Mouse (Mus musculus): ENCODE measurements around the gene Aifm2. TPM values are rescaled to one million over a fixed set of nuclear protein-coding genes. Genes with fewer than 3 reads are reported as not detected.

The Aifm2 gene
- total and polyA plus RNA-seq, 2 experiments from 2014 or later, result 19.2 to 21.4 TPM

DNA sequence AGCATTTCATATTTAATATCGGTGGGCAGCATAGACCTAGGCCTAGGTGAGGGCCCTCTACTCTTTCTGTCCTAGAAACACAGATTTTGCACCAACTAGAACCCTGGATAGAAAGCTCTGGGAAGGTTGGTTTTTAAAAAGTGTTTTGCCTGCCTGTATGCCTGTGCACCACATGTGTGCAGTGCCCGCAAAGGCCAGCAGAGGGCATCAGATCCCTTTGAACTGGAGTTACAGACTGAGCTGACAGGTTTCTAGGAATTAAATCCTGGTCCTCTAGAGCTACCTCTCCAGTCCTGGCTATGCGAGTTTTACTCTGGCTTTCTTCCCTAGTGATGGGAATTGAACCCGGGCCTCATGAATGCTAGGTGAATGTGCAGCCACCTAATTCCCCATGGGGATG is 30.1 kb downstream of the Aifm2 start:
- Histone ChIP-seq H3K9ac (replicated peaks; ENCODE audit: low read length, poor library complexity, severe bottlenecking) (no peak overlapping the region), H3K4me2 (ENCODE audit: low read depth, low read length, poor library complexity, severe bottlenecking) (no peak overlapping the region), H3K4me1 (ENCODE audit: insufficient read depth, low read length) (no peaks in the 10 kb centered on the region), H3K4me3 (ENCODE audit: low read depth, low read length) (no peak overlapping the region), H3K27ac (ENCODE audit: low read depth, low read length) (no peak overlapping the region), H3K36me3 (ENCODE audit: insufficient read depth, low read length) (peaks cover 66% of the 10 kb centered on the region), H3K27me3 (ENCODE audit: insufficient read depth, low read length) (no peaks in the 10 kb centered on the region), H3K9me3 (ENCODE audit: low read length) (no peaks in the 10 kb centered on the region)
- ATAC-seq (ENCODE audit: low FRiP score) (no peak), DNase-seq (ENCODE audit: low spot score) (peak; percentile 49)
- TF ChIP-seq CTCF (IDR thresholded peaks at IDR 0.05), result peak; percentile 69
- 90% methylated on average over 4 of the region's 4 CpGs for WGBS

DNA sequence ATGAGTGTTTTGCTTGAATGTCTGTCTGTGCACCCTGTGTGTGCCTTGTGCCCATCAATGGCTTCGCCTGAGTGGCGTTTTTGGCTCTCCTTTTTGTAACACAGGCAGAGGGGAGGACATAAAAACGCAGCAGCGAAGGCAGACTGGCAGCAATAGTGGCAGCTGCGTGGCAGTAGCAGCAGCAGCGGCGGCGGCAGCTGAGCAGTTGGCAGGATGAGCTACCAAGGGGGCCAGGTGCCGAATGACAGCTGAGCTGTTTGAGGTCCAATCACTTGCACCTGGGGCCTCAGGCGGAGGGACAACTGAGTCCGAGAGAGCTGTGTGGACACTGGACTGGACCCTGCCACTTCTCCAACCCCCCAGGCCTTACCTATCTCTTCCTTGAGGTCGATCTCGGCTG is 32.2 kb downstream of the Aifm2 start:
- ATAC-seq (ENCODE audit: low FRiP score) (no peak), DNase-seq (ENCODE audit: low spot score) (peak; percentile 31)
- Histone ChIP-seq H3K27me3 (ENCODE audit: insufficient read depth, low read length) (no peaks in the 10 kb centered on the region), H3K4me2 (ENCODE audit: low read depth, low read length, poor library complexity, severe bottlenecking) (no peak overlapping the region), H3K27ac (ENCODE audit: low read depth, low read length) (no peak overlapping the region), H3K4me3 (ENCODE audit: low read depth, low read length) (no peak overlapping the region), H3K36me3 (ENCODE audit: insufficient read depth, low read length) (peaks cover 62% of the 10 kb centered on the region), H3K9me3 (ENCODE audit: low read length) (no peaks in the 10 kb centered on the region), H3K9ac (replicated peaks; ENCODE audit: low read length, poor library complexity, severe bottlenecking) (no peak overlapping the region), H3K4me1 (ENCODE audit: insufficient read depth, low read length) (no peaks in the 10 kb centered on the region)
- TF ChIP-seq CTCF (IDR thresholded peaks at IDR 0.05), result no peak
- 90% methylated on average over 13 of the region's 13 CpGs for WGBS

DNA sequence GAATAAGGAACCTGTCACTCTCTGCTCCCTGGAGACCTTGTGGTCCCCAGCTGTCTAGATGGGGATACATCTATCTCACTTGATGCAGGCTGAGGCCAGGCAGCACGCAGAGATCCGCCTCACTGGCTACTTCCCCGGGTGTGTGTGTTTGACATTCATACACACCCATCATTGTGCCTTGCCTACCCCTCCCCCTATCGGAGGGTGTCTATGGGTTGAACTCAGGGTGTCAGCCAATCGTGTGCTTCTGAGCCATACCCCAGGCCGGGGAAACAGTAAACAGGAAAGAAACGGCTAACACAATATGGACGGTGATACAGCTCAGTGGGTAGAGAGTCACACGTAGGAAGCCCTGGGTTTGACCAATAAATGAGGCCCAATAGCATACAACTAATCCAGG is 35.0 kb downstream of the Aifm2 start:
- TF ChIP-seq CTCF (IDR thresholded peaks at IDR 0.05), result no peak
- Histone ChIP-seq H3K36me3 (ENCODE audit: insufficient read depth, low read length) (peaks cover 66% of the 10 kb centered on the region), H3K9me3 (ENCODE audit: low read length) (no peaks in the 10 kb centered on the region), H3K27ac (ENCODE audit: low read depth, low read length) (no peak overlapping the region), H3K4me1 (ENCODE audit: insufficient read depth, low read length) (no peaks in the 10 kb centered on the region), H3K4me2 (ENCODE audit: low read depth, low read length, poor library complexity, severe bottlenecking) (no peak overlapping the region), H3K4me3 (ENCODE audit: low read depth, low read length) (no peak overlapping the region), H3K27me3 (ENCODE audit: insufficient read depth, low read length) (no peaks in the 10 kb centered on the region), H3K9ac (replicated peaks; ENCODE audit: low read length, poor library complexity, severe bottlenecking) (no peak overlapping the region)
- WGBS, result 91% methylated on average over 9 of the region's 9 CpGs
- ATAC-seq (ENCODE audit: low FRiP score) (no peak), DNase-seq (ENCODE audit: low spot score) (no peak)

DNA sequence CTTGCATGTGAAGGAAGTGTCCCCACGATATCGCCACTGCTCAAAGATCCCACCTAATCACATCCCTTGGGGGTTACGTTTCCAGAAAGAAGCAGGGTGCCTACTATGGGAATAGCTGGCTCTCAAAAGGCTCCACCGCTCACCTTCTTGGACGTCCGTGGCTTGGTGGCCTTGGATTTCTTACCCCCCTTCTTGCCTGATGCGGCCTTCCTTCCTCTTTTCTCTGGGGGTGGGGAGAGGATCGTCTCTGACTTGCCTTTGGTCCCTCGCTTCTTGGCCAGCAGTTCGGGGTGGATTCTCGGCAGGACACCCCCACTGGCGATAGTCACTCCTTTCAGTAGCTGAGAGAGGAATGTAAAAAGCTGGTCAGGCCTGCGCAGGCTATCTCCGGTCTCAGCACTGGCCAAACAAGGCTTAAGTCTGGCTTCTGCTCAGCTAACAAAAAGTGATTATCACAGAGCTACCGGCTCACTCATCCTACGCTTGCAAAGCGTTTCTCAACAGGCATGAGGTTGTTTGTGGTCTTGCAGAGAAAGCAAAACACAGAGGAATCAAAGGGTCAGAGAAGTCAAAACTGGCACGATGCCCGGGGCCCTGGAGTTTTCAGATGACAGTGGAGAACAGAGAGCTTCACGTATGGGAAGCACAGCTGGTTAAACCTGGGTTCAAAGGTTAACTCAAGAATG is 36.6 kb downstream of the Aifm2 start:
- Histone ChIP-seq H3K9me3 (ENCODE audit: low read length) (no peaks in the 10 kb centered on the region), H3K36me3 (ENCODE audit: insufficient read depth, low read length) (peaks cover 55% of the 10 kb centered on the region), H3K9ac (replicated peaks; ENCODE audit: low read length, poor library complexity, severe bottlenecking) (no peak overlapping the region), H3K4me2 (ENCODE audit: low read depth, low read length, poor library complexity, severe bottlenecking) (no peak overlapping the region), H3K4me3 (ENCODE audit: low read depth, low read length) (no peak overlapping the region), H3K27me3 (ENCODE audit: insufficient read depth, low read length) (no peaks in the 10 kb centered on the region), H3K4me1 (ENCODE audit: insufficient read depth, low read length) (no peaks in the 10 kb centered on the region), H3K27ac (ENCODE audit: low read depth, low read length) (no peak overlapping the region)
- TF ChIP-seq CTCF (IDR thresholded peaks at IDR 0.05), result no peak
- WGBS, result 79% methylated on average over 20 of the region's 20 CpGs
- ATAC-seq (ENCODE audit: low FRiP score) (no peak), DNase-seq (ENCODE audit: low spot score) (no peak)

DNA sequence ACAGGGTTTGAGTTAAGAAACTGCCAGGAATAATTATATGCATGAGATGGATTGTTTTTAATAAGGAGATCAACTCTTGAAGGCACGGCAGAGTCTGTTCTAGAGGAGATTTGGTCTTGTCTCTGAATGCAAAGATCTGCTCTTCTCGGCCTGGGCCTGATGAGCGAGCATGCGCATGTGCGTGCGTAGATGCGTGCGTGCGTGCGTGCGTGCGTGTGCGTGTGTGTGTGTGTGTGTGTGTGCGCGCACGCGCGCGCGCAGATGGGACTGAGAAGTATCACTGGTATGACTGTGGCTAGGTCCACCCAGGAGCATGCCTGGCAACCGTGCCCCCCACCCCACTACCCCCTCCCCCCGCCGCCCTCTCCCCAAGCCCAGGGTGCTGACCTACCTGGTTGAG is 38.0 kb downstream of the Aifm2 start:
- TF ChIP-seq CTCF (IDR thresholded peaks at IDR 0.05), result no peak
- DNase-seq (ENCODE audit: low spot score), result no peak
- Histone ChIP-seq H3K9ac (replicated peaks; ENCODE audit: low read length, poor library complexity, severe bottlenecking) (no peak overlapping the region), H3K9me3 (ENCODE audit: low read length) (no peaks in the 10 kb centered on the region), H3K4me2 (ENCODE audit: low read depth, low read length, poor library complexity, severe bottlenecking) (no peak overlapping the region), H3K4me1 (ENCODE audit: insufficient read depth, low read length) (no peaks in the 10 kb centered on the region), H3K36me3 (ENCODE audit: insufficient read depth, low read length) (peaks cover 44% of the 10 kb centered on the region), H3K27ac (ENCODE audit: low read depth, low read length) (no peak overlapping the region), H3K4me3 (ENCODE audit: low read depth, low read length) (no peak overlapping the region), H3K27me3 (ENCODE audit: insufficient read depth, low read length) (no peaks in the 10 kb centered on the region)
- ATAC-seq (ENCODE audit: low FRiP score), result 0 out of 2 replicates have a peak, but pooled peaks have one; percentile 38
- 94% methylated on average over 21 of the region's 23 CpGs for WGBS

DNA sequence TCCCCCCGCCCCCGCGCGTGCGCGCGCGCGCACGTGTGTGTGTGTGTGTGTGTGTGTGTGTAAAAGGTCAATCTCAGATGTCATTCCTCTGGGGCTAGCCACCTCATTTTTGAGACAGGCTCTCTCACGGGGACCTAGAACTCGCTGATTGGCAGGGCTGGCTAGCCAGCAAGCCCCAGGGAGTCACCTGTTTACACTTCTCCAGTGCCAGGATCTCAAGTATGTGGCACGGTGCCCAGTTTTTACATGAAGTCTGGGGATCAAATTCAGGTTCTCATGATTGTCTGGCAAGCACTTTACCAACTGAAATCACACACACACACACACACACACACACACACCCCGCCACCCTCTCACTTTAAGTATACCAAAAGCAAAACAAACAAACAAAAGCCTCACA is 42.0 kb downstream of the Aifm2 start:
- ATAC-seq (ENCODE audit: low FRiP score), result no peak
- Histone ChIP-seq H3K4me3 (ENCODE audit: low read depth, low read length) (no peak overlapping the region), H3K4me1 (ENCODE audit: insufficient read depth, low read length) (no peaks in the 10 kb centered on the region), H3K36me3 (ENCODE audit: insufficient read depth, low read length) (peaks cover 21% of the 10 kb centered on the region), H3K27me3 (ENCODE audit: insufficient read depth, low read length) (no peaks in the 10 kb centered on the region), H3K9me3 (ENCODE audit: low read length) (no peaks in the 10 kb centered on the region), H3K27ac (ENCODE audit: low read depth, low read length) (no peak overlapping the region), H3K4me2 (ENCODE audit: low read depth, low read length, poor library complexity, severe bottlenecking) (no peak overlapping the region), H3K9ac (replicated peaks; ENCODE audit: low read length, poor library complexity, severe bottlenecking) (no peak overlapping the region)
- TF ChIP-seq CTCF (IDR thresholded peaks at IDR 0.05), result no peak
- WGBS, result 95% methylated on average over 14 of the region's 14 CpGs
- DNase-seq (ENCODE audit: low spot score), result no peak
